Mouse (Mus musculus): ENCODE measurements around the gene Zbtb7a.

The Zbtb7a gene

DNA sequence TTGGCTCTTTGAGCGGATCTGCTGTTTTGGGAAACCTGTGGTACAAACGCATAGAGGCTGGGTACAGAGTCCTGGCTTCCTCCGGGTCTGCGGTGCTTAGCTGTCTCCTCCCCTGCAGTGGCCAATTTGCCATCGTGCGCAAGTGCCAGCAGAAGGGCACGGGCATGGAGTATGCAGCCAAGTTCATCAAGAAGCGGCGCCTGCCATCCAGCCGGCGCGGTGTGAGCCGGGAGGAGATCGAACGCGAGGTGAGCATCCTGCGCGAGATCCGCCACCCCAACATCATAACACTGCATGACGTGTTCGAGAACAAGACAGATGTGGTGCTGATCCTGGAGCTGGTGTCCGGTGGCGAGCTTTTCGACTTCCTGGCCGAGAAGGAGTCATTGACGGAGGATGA lies 54.8 kb downstream of the Zbtb7a start:
- no peak for DNase-seq (ENCODE audit: low read depth in 2 of 2, low spot score in 2 of 2)

DNA sequence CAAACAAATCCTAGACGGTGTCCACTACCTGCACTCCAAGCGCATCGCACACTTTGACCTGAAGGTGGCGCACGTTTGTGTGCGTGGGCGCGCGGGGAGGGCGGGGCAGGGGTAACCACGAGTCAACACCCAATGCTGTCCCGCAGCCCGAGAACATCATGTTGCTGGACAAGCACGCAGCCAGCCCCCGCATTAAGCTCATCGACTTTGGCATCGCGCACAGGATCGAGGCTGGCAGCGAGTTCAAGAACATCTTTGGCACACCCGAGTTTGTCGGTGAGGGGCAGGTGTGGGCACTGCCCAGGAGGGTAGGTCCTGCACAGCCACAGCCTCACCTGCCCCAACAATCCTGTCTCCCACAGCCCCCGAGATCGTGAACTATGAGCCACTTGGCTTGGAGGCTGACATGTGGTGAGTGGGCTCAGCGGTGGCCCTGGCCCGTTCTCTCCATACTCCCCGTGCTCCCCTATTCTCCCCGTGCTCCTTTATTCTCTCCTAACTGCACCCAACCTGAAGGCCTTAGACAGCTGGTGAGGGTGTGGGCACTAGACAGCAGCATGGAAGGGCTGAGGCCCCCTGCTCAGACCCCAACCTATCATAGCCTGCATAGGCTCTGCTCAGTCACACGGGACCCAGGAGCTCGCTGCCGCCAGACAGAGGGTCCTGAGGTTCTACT lies 55.4 kb downstream of the Zbtb7a start:
- DNase-seq (ENCODE audit: low read depth in 2 of 2, low spot score in 2 of 2): no peak

DNA sequence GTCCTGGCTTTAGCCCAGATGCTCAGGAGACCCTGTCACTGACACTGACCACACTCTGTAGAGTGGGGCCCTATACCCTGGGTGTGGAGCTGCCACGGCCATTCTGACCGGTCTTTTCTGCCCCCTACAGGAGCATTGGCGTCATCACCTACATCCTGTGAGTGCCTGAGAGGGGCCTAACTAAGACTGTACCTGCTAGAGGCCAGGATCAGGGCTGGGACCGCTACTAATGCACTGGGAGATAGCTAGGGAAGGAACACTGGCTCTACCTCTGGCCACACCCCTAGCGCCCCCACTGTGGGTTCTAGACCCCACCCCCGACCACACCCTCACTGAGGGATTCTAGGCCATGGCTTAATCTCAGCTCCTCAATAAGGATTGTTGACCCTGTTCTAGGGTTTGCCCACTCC lies 55.9 kb downstream of the Zbtb7a start:
- DNase-seq (ENCODE audit: low read depth in 2 of 2, low spot score in 2 of 2): no peak

DNA sequence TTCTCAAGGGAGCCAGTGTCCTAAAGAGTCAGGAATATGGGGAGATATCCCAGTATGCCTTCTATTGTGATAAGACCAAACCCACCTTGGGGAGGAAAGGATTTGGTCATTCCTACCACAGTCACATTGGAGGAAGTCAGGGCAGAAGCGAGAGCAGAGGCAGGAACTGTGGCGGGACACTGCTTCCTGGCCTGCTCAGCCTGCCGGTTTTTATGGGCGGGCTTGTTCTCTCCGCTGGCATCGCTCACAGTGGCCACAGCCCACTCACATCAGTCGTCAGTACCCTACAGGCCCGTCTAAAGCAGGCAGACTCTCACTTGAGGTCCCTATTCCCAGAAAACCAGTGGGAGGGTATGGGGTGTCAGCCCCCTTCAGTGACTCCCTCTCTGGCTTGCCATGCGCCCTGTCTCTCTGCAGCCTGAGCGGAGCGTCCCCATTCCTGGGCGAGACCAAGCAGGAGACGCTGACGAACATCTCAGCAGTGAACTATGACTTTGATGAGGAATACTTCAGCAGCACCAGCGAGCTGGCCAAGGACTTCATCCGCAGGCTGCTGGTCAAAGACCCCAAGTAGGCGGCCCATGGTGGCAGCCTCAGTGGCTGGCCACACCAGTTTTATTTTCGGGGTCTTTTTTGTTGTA lies 56.4 kb downstream of the Zbtb7a start:
- DNase-seq (ENCODE audit: low read depth in 2 of 2, low spot score in 2 of 2): no peak

DNA sequence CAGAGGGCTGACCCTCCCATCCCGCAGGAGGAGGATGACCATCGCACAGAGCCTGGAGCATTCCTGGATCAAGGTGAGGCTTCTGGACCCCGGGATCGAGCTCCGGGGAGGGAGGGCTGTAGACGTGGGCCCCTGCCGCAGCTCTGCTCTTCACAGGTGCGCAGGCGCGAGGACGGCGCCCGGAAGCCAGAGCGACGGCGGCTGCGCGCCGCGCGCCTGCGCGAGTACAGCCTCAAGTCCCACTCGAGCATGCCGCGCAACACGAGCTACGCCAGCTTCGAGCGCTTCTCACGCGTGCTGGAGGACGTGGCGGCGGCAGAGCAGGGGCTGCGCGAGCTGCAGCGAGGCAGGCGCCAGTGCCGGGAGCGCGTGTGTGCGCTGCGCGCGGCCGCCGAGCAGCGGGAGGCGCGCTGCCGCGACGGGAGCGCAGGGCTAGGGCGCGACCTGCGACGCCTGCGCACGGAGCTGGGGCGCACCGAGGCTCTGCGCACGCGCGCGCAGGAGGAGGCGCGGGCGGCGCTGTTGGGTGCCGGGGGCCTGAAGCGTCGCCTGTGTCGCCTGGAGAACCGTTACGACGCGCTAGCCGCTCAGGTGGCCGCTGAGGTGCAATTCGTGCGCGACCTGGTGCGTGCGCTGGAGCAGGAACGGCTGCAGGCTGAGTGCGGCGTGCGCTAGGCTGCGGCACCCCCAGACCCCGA lies 57.4 kb downstream of the Zbtb7a start:
- peak; percentile 75 to 79 for DNase-seq (ENCODE audit: low read depth in 2 of 2, low spot score in 2 of 2)

DNA sequence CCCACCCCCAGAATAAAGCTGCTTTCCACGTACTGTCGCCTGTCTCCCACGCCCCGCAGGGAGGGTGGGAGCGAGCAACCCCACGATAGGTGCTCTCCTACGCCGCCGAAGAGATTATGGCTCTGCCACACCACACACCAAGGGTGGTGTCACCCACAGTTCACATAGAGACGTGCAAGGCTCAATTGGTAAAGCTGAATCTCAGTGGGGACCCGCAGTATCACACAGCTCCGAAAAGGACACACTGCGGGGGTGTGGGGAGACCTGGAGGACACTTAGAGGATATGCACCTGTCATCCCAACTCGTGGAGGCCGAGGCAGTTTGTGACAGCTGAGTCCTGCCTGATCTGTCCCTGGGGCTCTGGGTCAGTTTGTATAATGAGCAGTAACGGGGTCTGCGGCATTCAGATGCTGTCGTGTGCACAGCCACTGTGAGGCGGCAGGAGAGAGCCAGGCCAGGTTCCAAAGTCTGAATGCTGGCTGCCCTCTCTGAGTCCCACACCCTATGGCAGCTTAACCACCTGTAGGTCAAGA lies 58.0 kb downstream of the Zbtb7a start:
- no peak for DNase-seq (ENCODE audit: low read depth in 2 of 2, low spot score in 2 of 2)

DNA sequence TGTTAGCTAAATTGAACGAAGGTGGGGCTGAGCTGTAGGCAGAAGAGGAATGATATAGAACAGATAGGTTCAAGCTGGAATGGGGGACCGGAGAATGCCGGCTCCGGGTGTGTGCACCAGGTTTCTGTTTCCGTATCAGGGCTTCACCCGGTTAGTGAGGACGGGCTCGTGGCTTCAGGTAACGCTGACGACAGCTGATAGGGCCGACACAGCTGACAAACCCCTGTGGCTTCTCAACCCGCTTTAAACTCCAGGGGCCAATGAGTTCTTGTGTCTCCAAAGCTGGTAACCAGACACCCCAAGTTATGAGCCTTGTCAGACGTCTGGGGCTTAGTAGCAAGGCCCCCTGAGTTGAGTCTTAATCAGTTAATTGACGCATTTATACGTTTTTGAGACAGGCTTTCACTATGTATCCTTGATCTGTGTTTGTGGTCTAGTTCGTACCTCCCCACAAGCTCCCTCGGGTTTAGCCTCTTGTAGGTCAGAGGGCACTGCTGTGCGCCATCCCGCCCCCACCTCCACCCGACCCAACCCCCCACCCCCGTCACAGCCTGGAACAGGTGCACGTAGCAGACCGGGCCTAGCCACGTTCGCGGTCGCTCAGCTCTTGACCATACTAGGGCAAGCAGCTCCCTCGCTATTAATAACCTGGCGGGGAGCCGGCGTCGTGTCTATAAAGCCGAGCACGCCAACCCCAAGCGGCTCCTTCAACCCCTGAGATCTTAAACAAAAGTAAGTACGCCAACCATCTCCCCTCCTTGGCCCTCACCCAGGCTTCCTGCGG lies 59.2 kb downstream of the Zbtb7a start:
- DNase-seq (ENCODE audit: low read depth in 2 of 2, low spot score in 2 of 2): peak in 1 of 2 experiments; percentile 49

DNA sequence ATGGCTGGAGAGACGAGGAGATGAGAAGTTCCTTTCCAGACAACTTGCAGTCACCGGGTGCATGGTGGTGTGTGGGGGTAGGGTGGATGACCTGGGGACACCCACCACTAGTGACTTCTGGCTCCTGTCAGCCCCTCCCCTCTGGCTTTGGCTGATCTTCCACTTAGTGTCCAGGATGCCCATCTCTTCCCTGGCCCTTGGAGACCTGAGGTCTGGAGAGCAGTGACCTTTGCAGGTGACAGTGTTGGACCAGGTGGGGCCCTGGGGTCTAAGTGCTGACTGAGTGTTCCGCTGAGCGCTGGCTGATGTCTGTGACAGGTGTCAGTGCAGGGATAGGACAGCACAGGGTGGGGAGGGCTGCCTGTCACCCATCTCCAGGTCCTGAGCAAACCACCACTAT lies 60.3 kb downstream of the Zbtb7a start:
- no peak for DNase-seq (ENCODE audit: low read depth in 2 of 2, low spot score in 2 of 2)

DNA sequence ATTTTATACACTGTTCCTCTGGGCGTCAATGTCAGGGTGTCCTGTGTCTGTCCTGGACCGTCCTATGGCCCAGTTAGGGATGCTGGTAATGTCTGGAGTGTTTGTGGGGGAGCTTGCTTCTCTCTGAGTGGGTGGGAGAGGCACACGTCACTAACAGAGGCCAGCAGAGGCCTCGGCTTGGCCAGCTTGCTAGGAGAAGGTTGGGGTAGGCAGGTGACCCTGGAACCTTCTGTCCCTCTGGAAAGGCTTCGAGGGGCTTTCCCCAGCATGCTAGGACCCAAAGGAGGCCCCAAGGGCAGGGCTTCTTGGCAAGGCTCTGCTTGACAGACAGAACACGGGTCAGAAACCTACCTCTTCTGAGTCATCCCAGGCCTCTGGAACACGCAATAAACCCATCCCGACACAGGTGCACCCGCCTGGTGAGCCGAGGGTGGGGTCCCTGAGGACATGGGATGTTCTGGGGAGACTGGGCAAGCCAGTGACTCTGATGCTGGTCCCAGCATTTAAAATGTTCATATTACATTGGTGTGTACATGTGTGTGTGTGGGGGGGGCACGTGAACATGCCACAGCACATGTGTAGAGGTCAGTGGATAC lies 61.5 kb downstream of the Zbtb7a start:
- no peak for DNase-seq (ENCODE audit: low read depth in 2 of 2, low spot score in 2 of 2)

DNA sequence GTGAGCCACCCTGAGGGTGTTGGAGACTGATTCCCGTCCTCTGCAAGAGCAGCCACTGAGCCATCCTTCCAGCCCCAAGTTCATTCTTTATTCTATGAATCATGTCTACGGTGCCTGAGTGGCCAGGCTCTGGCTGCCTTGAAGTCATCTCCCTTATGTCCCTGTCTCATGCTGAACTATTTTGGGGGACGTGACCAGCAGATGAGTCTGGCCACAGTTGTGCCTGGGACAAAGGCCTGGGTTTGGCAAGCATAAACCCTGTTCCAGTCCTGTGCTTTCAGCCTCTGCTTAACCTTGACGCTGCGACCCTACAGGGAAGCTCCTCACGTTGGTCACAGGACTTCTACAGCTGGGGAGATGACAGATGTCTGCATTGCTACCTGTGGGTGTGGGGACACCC lies 62.3 kb downstream of the Zbtb7a start:
- DNase-seq (ENCODE audit: low read depth in 2 of 2, low spot score in 2 of 2): no peak

DNA sequence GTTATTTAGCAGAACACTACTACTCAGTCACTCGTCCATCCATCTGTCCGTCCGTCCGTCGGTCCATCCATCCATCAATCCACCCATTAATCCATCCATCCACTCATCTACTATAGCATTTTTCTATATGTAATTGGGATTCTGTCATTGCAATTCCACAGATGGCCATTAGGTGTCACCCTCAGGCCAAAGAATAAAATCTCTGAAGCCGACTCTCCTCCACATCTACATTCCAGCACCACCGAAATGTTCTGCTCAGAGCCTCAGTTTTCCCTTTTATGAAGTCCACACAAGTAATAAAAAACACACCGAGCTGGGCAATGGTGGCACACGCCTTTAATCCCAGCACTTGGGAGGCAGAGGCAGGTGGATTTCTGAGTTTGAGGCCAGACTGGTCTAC lies 63.2 kb downstream of the Zbtb7a start:
- DNase-seq (ENCODE audit: low read depth in 2 of 2, low spot score in 2 of 2): peak; percentile 68 to 75

DNA sequence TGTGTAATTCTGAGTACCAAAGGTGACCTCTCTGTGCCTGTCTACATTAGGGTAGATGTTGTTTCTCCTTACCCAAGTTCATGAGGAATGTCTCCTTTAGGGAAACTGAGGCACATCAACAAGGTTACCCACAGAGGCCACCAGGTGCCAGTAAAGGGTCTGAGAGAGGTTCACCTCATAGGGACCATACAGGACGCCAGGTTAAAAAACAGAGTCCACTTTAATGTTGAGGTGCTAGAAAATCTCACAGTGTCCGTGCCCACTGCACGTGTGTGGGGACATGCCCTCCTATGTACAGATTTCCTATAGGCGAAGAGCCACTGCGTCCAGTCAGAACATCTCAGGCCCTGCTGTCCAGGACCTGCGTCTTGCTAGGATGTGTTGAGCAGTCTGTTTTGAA lies 64.0 kb downstream of the Zbtb7a start:
- DNase-seq (ENCODE audit: low read depth in 2 of 2, low spot score in 2 of 2): no peak

DNA sequence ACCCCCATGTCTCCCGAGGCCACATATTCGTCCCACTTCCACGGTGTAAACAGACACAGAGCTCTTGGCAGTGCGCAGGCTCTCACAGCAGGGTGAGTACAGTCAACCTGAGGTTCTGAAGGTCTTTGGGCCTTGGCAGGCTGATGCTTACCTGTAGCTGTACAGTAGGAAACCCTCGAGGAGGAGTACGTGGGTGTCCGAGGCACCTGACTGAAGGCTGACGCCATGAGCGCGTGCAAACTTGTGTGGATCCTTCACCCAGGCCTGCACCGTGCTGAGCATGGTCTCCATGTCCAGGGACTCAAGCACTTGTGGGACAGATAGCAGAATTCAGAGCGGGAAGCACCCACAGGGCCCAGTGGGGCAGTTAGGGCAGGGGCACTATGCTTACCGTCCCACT lies 65.1 kb downstream of the Zbtb7a start:
- DNase-seq (ENCODE audit: low read depth in 2 of 2, low spot score in 2 of 2): no peak

DNA sequence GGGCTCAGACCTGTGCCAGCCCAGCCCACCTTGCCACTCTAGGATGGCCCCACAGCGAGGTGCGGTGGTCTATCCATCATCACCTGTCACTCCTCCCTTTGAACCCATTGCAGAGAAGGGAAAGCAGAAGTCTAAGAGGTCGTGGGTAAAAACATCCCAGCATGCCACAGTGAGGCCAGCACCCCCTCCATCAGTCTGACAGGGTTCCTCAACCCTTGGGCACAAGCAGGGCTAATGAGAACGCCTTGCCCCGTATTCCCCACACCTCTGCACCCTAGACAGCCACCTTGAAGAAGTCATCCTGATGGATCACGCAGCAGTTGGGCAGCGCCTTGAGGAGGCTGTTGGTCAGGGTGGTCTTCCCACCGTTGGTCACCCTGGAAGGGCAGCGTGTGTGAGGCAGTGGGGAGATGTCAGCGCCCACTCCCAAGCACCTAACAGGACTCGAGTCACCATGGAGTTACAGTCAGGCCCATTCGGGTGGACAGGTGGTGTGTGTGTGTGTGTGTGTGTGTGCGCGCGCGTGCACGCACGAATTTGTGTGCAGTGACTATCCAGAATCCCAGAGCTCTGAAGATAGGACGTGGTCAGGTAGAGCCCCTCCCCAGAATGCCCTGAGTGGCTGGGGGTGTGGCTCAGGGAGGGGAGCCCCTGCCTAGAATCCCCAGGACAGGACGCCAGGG lies 65.7 kb downstream of the Zbtb7a start:
- no peak for DNase-seq (ENCODE audit: low read depth in 2 of 2, low spot score in 2 of 2)

DNA sequence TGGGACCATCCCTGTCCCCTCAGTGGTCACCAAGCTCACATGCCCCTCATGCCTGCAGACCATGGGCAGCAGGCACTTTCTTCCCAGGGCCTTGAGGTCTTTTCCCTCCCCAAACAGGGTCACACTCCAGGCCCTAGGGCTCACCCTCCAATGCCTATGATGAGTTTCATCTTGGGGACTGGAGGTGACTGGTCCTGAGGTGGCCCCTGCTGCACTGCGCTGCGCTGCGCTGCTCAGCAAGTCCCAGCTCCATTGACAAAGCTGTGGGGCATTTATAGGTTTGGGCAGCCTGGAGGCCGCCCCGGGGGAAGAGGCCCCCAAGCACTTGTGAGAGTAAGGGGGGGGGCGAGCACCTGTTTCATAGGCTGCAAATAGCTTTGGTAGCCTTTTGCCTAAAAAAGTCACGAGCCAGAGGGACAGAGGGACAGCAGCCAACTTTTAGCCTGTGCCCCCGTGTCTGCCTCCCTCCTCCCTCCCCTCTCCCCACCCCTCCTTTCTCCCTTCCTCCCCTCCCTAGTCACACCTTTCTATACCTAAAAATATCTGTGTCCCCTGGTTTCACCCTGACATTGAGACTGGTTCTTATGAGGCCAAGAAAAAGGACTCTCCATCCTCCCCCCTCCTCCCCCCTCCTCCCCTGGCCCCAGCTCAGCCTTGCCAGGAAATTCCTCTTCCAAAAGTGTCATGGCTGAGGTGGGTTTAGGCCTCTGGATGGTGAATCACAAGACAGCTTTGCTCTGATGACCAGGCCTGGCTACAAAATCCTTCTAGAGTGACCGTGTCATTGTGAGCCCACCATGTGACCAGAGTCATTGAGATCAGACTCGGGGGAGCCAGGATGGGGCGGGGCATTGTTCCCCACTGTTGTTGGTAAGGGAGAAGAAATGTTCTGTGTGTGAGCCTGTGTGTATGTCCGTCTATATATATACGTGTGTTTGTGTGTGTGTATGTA lies 67.1 kb downstream of the Zbtb7a start, which contains the start of gene Nmrk2:
TSS of gene Nmrk2 (minus strand) at position 245 of the 952 bp plus-strand sequence.
- no peak for DNase-seq (ENCODE audit: low read depth in 2 of 2, low spot score in 2 of 2)

Data from CD8-positive naive resting alpha-beta T cell, adult 2 months (primary cell).